ENCODE assay signal across 8 mouse cellular contexts in the genomic region with DNA sequence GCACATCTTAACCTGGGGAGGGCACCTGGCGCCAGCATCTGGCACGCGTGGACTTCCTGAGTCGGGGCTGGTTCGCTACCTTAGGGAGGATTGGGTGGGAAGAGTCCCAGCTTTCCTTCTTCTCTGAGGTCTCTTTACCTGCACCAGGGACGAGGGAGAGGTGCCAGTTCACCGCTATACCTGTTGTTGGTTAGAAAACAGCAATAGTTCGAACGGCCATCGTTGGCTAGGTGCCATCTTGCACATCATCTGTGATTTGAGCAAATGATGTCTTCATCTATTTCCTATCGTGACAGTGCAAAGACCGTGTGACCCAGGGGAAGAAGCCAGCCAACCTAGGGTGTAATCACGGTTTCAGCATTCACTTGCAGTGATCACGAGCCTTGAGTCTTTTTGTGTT. TPM values are rescaled to one million over a fixed set of nuclear protein-coding genes. Genes with fewer than 3 reads are reported as not detected.
DNase-seq lines count a peak whose midpoint lies in the region; ATAC-seq lines count a peak whose summit lies in the region.

No protein-coding gene starts in this region.

- DNase-seq in heart, postnatal 36 days, result no peak
- DNase-seq in induced T-regulatory cell, adult 2 months (ENCODE audit: low read depth), result peak; percentile 20
- DNase-seq in ovary, postnatal 36 days (ENCODE audit: low spot score), result no peak
- DNase-seq in adrenal gland, postnatal 36 days, result no peak
- DNase-seq in cerebellum, adult 18-20 months, result no peak

- no peaks in the 10 kb centered on the region for H3K9me3 ChIP-seq in heart, embryonic 13.5 days
- H3K9me3 ChIP-seq in embryonic facial prominence, embryonic 12.5 days, result no peaks in the 10 kb centered on the region
- no peaks in the 10 kb centered on the region for H3K9me3 ChIP-seq in midbrain, embryonic 15.5 days

- peaks cover 36% of the 10 kb centered on the region for H3K4me1 ChIP-seq in heart, embryonic 13.5 days
- peaks cover 27% of the 10 kb centered on the region for H3K4me1 ChIP-seq in embryonic facial prominence, embryonic 12.5 days
- peaks cover 16% of the 10 kb centered on the region for H3K4me1 ChIP-seq in midbrain, embryonic 15.5 days

- WGBS in heart, embryonic 13.5 days, result 59% methylated on average over 14 of the region's 14 CpGs
- WGBS in embryonic facial prominence, embryonic 12.5 days, result 59% methylated on average over 14 of the region's 14 CpGs
- 55% methylated on average over 14 of the region's 14 CpGs for WGBS in midbrain, embryonic 15.5 days

- peak overlapping the region; percentile 90 for H3K4me2 ChIP-seq in heart, embryonic 13.5 days
- peak overlapping the region; percentile 55 for H3K4me2 ChIP-seq in embryonic facial prominence, embryonic 12.5 days (replicated peaks)
- H3K4me2 ChIP-seq in midbrain, embryonic 15.5 days, result peak overlapping the region; percentile 66

- peak overlapping the region; percentile 79 for H3K9ac ChIP-seq in heart, embryonic 13.5 days
- H3K9ac ChIP-seq in embryonic facial prominence, embryonic 12.5 days, result peak overlapping the region; percentile 51; the same call in 1 of the 2 replicates
- no peak overlapping the region for H3K9ac ChIP-seq in midbrain, embryonic 15.5 days

- H3K27ac ChIP-seq in heart, embryonic 13.5 days (replicated peaks), result peak overlapping the region; percentile 81; the same call in 1 of the 2 replicates
- peak overlapping the region; percentile 91 for H3K27ac ChIP-seq in embryonic facial prominence, embryonic 12.5 days
- H3K27ac ChIP-seq in midbrain, embryonic 15.5 days, result 0 out of 2 replicates have a peak overlapping the region, but pooled peaks have one; percentile 48

- no peaks in the 10 kb centered on the region for H3K36me3 ChIP-seq in heart, embryonic 13.5 days
- H3K36me3 ChIP-seq in embryonic facial prominence, embryonic 12.5 days, result 0 out of 2 replicates have a peak, but pooled peaks cover under 1% of the 10 kb centered on the region
- no peaks in the 10 kb centered on the region for H3K36me3 ChIP-seq in midbrain, embryonic 15.5 days (replicated peaks)

- peaks cover 32% of the 10 kb centered on the region for H3K27me3 ChIP-seq in heart, embryonic 13.5 days (replicated peaks)
- H3K27me3 ChIP-seq in embryonic facial prominence, embryonic 12.5 days, result peaks cover 26% of the 10 kb centered on the region; the same call in 1 of the 2 replicates
- peaks cover 4% of the 10 kb centered on the region; the same call in 1 of the 2 replicates for H3K27me3 ChIP-seq in midbrain, embryonic 15.5 days (replicated peaks)

- no peak for ATAC-seq in heart, embryonic 13.5 days (ENCODE audit: extremely low read depth, insufficient number of reproducible peaks, low FRiP score, low TSS enrichment)
- ATAC-seq in embryonic facial prominence, embryonic 12.5 days (ENCODE audit: insufficient number of reproducible peaks, insufficient read depth, low FRiP score, low TSS enrichment), result no peak
- ATAC-seq in midbrain, embryonic 15.5 days (replicated peaks), result no peak; the same call in 1 of the 2 replicates

- peak overlapping the region; percentile 57 for H3K4me3 ChIP-seq in heart, embryonic 13.5 days
- peak overlapping the region; percentile 43 for H3K4me3 ChIP-seq in embryonic facial prominence, embryonic 12.5 days
- H3K4me3 ChIP-seq in midbrain, embryonic 15.5 days, result peak overlapping the region; percentile 43

- intact Hi-C loops in heart, postnatal 36 days (cut with DNase I), result loop anchor here (2.0 kb wide), 1 partner anchor 54 kb away; no protein-coding TSS in a partner anchor

RNA-seq across cellular contexts. Expression of a gene that starts 1.1 kb away (rescaled TPM):
- 7.9 and 8.4 TPM in 2 replicates for polyA plus RNA-seq in heart, embryonic 13.5 days (2015; fragmentation: Nextera tagmentation; extraction: Ambion mirVana)
- total RNA-seq in heart, postnatal 36 days (2021), result under 1 TPM in 1 of 2 experiments, not detected in 1; 0.50 TPM
- polyA plus RNA-seq in embryonic facial prominence, embryonic 12.5 days (2016; fragmentation: Nextera tagmentation; extraction: Ambion mirVana), result 61.6 and 62.4 TPM in 2 replicates
- polyA plus RNA-seq in midbrain, embryonic 15.5 days (2015; fragmentation: Nextera tagmentation; extraction: Ambion mirVana), result 18.2 and 19.4 TPM in 2 replicates
- under 1 TPM; 0.43 to 0.72 TPM for total RNA-seq in adrenal gland, postnatal 36 days (2021)

RNA-seq across cellular contexts. Expression of a gene that starts 23.3 kb away (rescaled TPM):
- 11.5 and 12.3 TPM in 2 replicates for polyA plus RNA-seq in heart, embryonic 13.5 days (2015; fragmentation: Nextera tagmentation; extraction: Ambion mirVana)
- 10 to 100 TPM; 40.0 to 47.7 TPM for total RNA-seq in heart, postnatal 36 days (2021)
- polyA plus RNA-seq in embryonic facial prominence, embryonic 12.5 days (2016; fragmentation: Nextera tagmentation; extraction: Ambion mirVana), result 19.3 and 22.6 TPM in 2 replicates
- polyA plus RNA-seq in midbrain, embryonic 15.5 days (2015; fragmentation: Nextera tagmentation; extraction: Ambion mirVana), result 45.1 and 46.6 TPM in 2 replicates
- total RNA-seq in adrenal gland, postnatal 36 days (2021), result 10 to 100 TPM; 30.8 to 32.1 TPM

RNA-seq across cellular contexts. Expression of a gene that starts 57.7 kb away (rescaled TPM):
- polyA plus RNA-seq in heart, embryonic 13.5 days (2015; fragmentation: Nextera tagmentation; extraction: Ambion mirVana), result 22.2 and 22.6 TPM in 2 replicates
- 10 to 100 TPM; 21.7 to 24.6 TPM for total RNA-seq in heart, postnatal 36 days (2021)
- polyA plus RNA-seq in embryonic facial prominence, embryonic 12.5 days (2016; fragmentation: Nextera tagmentation; extraction: Ambion mirVana), result 23.0 and 25.2 TPM in 2 replicates
- polyA plus RNA-seq in midbrain, embryonic 15.5 days (2015; fragmentation: Nextera tagmentation; extraction: Ambion mirVana), result 22.2 and 22.5 TPM in 2 replicates
- 10 to 100 TPM; 49.0 to 52.3 TPM for total RNA-seq in adrenal gland, postnatal 36 days (2021)
